19 mouse cellular contexts compared by ENCODE assay signal in genomic region chr10:119006866-119007575, GRCm38 (mm10).
A peak's percentile ranks its signal among the peaks of the same experiment; 100 is the strongest.
DNase-seq lines count a peak whose midpoint lies in the region; ATAC-seq lines count a peak whose summit lies in the region.
"Had no signal": no experiment of that assay in that cellular context is flagged by ENCODE, and none has a peak within 500 bp of the region (broad histone marks: within the 10 kb centered on the region; RNA-seq: fewer than 3 reads in every experiment).

No protein-coding gene starts in this region.

- no peak for DNase-seq in embryonic facial prominence, embryonic 14.5 days (ENCODE audit: low spot score)
- no peak for DNase-seq in embryonic facial prominence, embryonic 10.5 days (ENCODE audit: low spot score)
- peak; percentile 57 to 67 for DNase-seq in urinary bladder, adult 18-20 months (ENCODE audit: low spot score in 2 of 2)
- DNase-seq in urinary bladder, postnatal 10 days (ENCODE audit: low spot score) = no peak
- no peak for DNase-seq in spleen, adult 18-20 months
- DNase-seq in gastrocnemius, adult 8-10 months (ENCODE audit: low spot score in 2 of 2) = no peak
- no peak for DNase-seq in gastrocnemius, postnatal 10 days
- DNase-seq: adrenal gland, adult 8-10 months; heart, adult 2 months; heart, postnatal 14 days; midbrain, embryonic 14.5 days; right cerebral cortex, adult 18-20 months; thymus, postnatal 4 days had no signal

- peak; percentile 59; the same call in 1 of the 2 replicates for ATAC-seq in embryonic facial prominence, embryonic 14.5 days (ENCODE audit: low read depth)
- ATAC-seq in kidney, embryonic 16.5 days (ENCODE audit: low FRiP score, low TSS enrichment) = peak; percentile 49; the same call in 1 of the 2 replicates
- ATAC-seq: inflammation-experienced regulatory T-cells, adult 6 months had no signal

- WGBS in embryonic facial prominence, embryonic 14.5 days = 81% methylated on average over 19 of the region's 19 CpGs
- 84% methylated on average over 19 of the region's 19 CpGs for WGBS in embryonic facial prominence, embryonic 10.5 days
- WGBS in kidney, embryonic 16.5 days = 77% methylated on average over 19 of the region's 19 CpGs

- no peaks in the 10 kb centered on the region for H3K36me3 ChIP-seq in embryonic facial prominence, embryonic 14.5 days (ENCODE audit: control insufficient read depth, insufficient read depth, low read length)
- H3K36me3 ChIP-seq in embryonic facial prominence, embryonic 10.5 days (replicated peaks) = no peaks in the 10 kb centered on the region
- no peaks in the 10 kb centered on the region for H3K36me3 ChIP-seq in kidney, embryonic 16.5 days (ENCODE audit: insufficient read depth, low read length)
- H3K36me3 ChIP-seq: limb, embryonic 10.5 days; neural tube, embryonic 12.5 days had no signal

- H3K9ac ChIP-seq in embryonic facial prominence, embryonic 14.5 days (ENCODE audit: low read depth, low read length) = no peak overlapping the region
- H3K9ac ChIP-seq in kidney, embryonic 16.5 days (replicated peaks; ENCODE audit: low read length) = no peak overlapping the region
- H3K9ac ChIP-seq: liver, embryonic 14.5 days; neural tube, embryonic 12.5 days had no signal

- H3K27ac ChIP-seq in embryonic facial prominence, embryonic 14.5 days (replicated peaks; ENCODE audit: low read depth, low read length) = no peak overlapping the region
- no peak overlapping the region for H3K27ac ChIP-seq in embryonic facial prominence, embryonic 10.5 days (replicated peaks)
- no peak overlapping the region for H3K27ac ChIP-seq in kidney, embryonic 16.5 days (ENCODE audit: low read length)
- H3K27ac ChIP-seq: heart, adult 2 months; limb, embryonic 10.5 days; liver, embryonic 14.5 days; macrophage; neural tube, embryonic 12.5 days had no signal

- H3K4me3 ChIP-seq in embryonic facial prominence, embryonic 14.5 days (ENCODE audit: low read depth, low read length) = no peak overlapping the region
- no peak overlapping the region for H3K4me3 ChIP-seq in embryonic facial prominence, embryonic 10.5 days
- H3K4me3 ChIP-seq in kidney, embryonic 16.5 days (ENCODE audit: low read length) = no peak overlapping the region
- H3K4me3 ChIP-seq: heart, adult 2 months; limb, embryonic 10.5 days; neural tube, embryonic 12.5 days had no signal

- H3K4me1 ChIP-seq in embryonic facial prominence, embryonic 14.5 days (ENCODE audit: control insufficient read depth, insufficient read depth, low read length) = peaks cover 14% of the 10 kb centered on the region; the same call in 1 of the 2 replicates
- no peaks in the 10 kb centered on the region for H3K4me1 ChIP-seq in embryonic facial prominence, embryonic 10.5 days
- H3K4me1 ChIP-seq in kidney, embryonic 16.5 days (ENCODE audit: insufficient read depth, low read length) = no peaks in the 10 kb centered on the region; the same call in 1 of the 2 replicates

- no peaks in the 10 kb centered on the region for H3K9me3 ChIP-seq in embryonic facial prominence, embryonic 14.5 days (ENCODE audit: control insufficient read depth, low read length)
- no peaks in the 10 kb centered on the region for H3K9me3 ChIP-seq in embryonic facial prominence, embryonic 10.5 days
- H3K9me3 ChIP-seq in kidney, embryonic 16.5 days (ENCODE audit: low read length) = no peaks in the 10 kb centered on the region
- H3K9me3 ChIP-seq: limb, embryonic 10.5 days; neural tube, embryonic 12.5 days had no signal

- no peak overlapping the region for H3K4me2 ChIP-seq in embryonic facial prominence, embryonic 14.5 days (ENCODE audit: low read depth, low read length)
- H3K4me2 ChIP-seq in kidney, embryonic 16.5 days (replicated peaks; ENCODE audit: low read depth, low read length) = no peak overlapping the region
- H3K4me2 ChIP-seq: neural tube, embryonic 12.5 days had no signal

- H3K27me3 ChIP-seq in embryonic facial prominence, embryonic 14.5 days (replicated peaks; ENCODE audit: control insufficient read depth, insufficient read depth, low read length) = no peaks in the 10 kb centered on the region
- H3K27me3 ChIP-seq in embryonic facial prominence, embryonic 10.5 days (replicated peaks; ENCODE audit: low read depth, poor library complexity, severe bottlenecking) = no peaks in the 10 kb centered on the region
- peaks cover 3% of the 10 kb centered on the region; the same call in 1 of the 2 replicates for H3K27me3 ChIP-seq in kidney, embryonic 16.5 days (ENCODE audit: insufficient read depth, low read length)
- H3K27me3 ChIP-seq: neural tube, embryonic 12.5 days had no signal

Comparison
In these comparisons a context has a peak if more than half of its experiments do, and no peak if none do; other contexts are left out.
1. DNase-seq: peak in urinary bladder, adult 18-20 months (2 of 2); none in embryonic facial prominence, embryonic 14.5 days (single experiment), embryonic facial prominence, embryonic 10.5 days (single experiment), urinary bladder, postnatal 10 days (single experiment), spleen, adult 18-20 months (0 of 2), gastrocnemius, adult 8-10 months (0 of 2) and gastrocnemius, postnatal 10 days (single experiment).